Mouse (Mus musculus) lung, postnatal 0 days (tissue): ENCODE data around the gene Stxbp3. TPM values are rescaled to one million over a fixed set of nuclear protein-coding genes. Genes with fewer than 3 reads are reported as not detected.

ENCODE experiments used
- ATAC-seq: fragments of 200-750 bp; cut with Nextera tagmentation; 2 replicates; pipeline ENCODE4 v1.8.0; 2017; ENCODE audit warnings: moderate library complexity
- DNase-seq: peaks from one replicate; pipeline ENCODE4 v3.0.0-alpha.2; 2016; ENCODE audit warnings: low spot score
- H3K27ac ChIP-seq: fragments of 300-500 bp; sonication (generic); 2 replicates; pipeline ENCODE4 v1.5.1; 2014; ENCODE audit warnings: antibody characterized with exemption, mild to moderate bottlenecking, low read length, mixed read lengths
- H3K27me3 ChIP-seq: fragments of 300-500 bp; sonication (generic); replicated peaks from 2 replicates; pipeline ENCODE4 v1.6.1; 2014; ENCODE audit warnings: low read length, mixed read lengths; ENCODE audit not compliant: insufficient read depth
- H3K36me3 ChIP-seq: fragments of 300-500 bp; sonication (generic); 2 replicates; pipeline ENCODE4 v1.6.1; 2014; ENCODE audit warnings: low read length, mixed read lengths; ENCODE audit not compliant: insufficient read depth
- H3K4me1 ChIP-seq: fragments of 300-500 bp; sonication (generic); 2 replicates; pipeline ENCODE4 v1.6.1; 2014; ENCODE audit warnings: antibody characterized with exemption, low read depth, low read length, mixed read lengths; ENCODE audit not compliant: insufficient read depth
- H3K4me2 ChIP-seq: fragments of 300-500 bp; sonication (generic); replicated peaks from 2 replicates; pipeline ENCODE4 v1.6.1; 2014; ENCODE audit warnings: low read depth, mild to moderate bottlenecking, low read length, moderate library complexity, mixed read lengths
- H3K4me3 ChIP-seq: fragments of 300-500 bp; sonication (generic); 2 replicates; pipeline ENCODE4 v1.5.1; 2014; ENCODE audit warnings: low read depth, low read length
- H3K9ac ChIP-seq: fragments of 300-500 bp; sonication (generic); replicated peaks from 2 replicates; pipeline ENCODE4 v1.6.1; 2014; ENCODE audit warnings: low read depth, mild to moderate bottlenecking
- H3K9me3 ChIP-seq: fragments of 300-500 bp; sonication (generic); 2 replicates; pipeline ENCODE4 v1.6.1; 2016; ENCODE audit warnings: low read length, mixed read lengths
- CTCF ChIP-seq: IDR thresholded peaks from 2 replicates; pipeline ENCODE4 v1.5.1; 2016; ENCODE audit warnings: antibody characterized with exemption, mild to moderate bottlenecking
- EP300 ChIP-seq: IDR thresholded peaks from 2 replicates; pipeline ENCODE4 v1.6.1; 2016; ENCODE audit warnings: antibody characterized with exemption, mild to moderate bottlenecking, control low read depth
- WGBS: fragments of 180-500 bp; shearing (Covaris S2); extraction: QIAGEN DNeasy Blood & Tissue Kit; methylation state at CpG from one replicate; pipeline ENCODE4 v1.1.7; 2014; 5-methylcytosine and 5-hydroxymethylcytosine counted together
- polyA plus RNA-seq: library from polyadenylated mRNA; unstranded; fragments of >200 nt; fragmentation: Nextera tagmentation; extraction: Ambion mirVana; gene quantifications from 2 replicates; pipeline ENCODE4 v1.2.1, GENCODE M21; 2015

Gene Stxbp3
- polyA plus RNA-seq, 1 experiment from 2014 or later: 58.1 TPM

DNA sequence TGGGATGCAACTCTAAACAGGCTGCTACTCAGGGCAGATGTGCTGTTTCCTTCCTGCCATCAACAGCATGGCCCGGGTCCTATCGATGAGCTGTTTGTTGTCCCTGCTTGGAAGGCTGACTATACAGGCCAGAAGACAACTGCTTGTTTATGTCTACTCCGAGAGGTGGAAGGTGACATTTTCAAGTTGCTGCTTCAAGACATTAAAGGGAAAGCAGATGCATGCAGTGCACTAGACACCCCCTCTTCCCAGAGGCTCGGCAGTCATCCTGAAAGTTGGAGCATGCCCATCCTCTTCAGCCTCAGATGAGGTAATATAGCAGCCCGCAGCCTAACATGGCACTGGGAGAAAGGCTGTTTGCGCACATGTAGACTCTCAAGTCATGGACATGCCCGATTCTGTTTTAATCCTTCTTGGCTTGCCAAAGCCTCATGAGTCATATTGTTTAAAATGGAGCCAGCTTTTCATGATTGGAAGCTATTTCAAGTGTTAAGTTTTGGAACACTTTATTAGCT, 77.7 kb downstream of the Stxbp3 start:
- Histone ChIP-seq H3K4me3 (no peak overlapping the region), H3K4me2 (no peak overlapping the region), H3K27me3 (peaks cover 4% of the 10 kb centered on the region; the same call in 1 of the 2 replicates), H3K9ac (no peak overlapping the region), H3K9me3 (no peaks in the 10 kb centered on the region), H3K36me3 (no peaks in the 10 kb centered on the region), H3K27ac (no peak overlapping the region), H3K4me1 (peaks cover 14% of the 10 kb centered on the region)
- DNase-seq: peak; percentile 78
- WGBS: 42% methylated on average over 7 of the region's 7 CpGs
- TF ChIP-seq CTCF (no peak), EP300 (no peak)
- ATAC-seq: peak; percentile 81

DNA sequence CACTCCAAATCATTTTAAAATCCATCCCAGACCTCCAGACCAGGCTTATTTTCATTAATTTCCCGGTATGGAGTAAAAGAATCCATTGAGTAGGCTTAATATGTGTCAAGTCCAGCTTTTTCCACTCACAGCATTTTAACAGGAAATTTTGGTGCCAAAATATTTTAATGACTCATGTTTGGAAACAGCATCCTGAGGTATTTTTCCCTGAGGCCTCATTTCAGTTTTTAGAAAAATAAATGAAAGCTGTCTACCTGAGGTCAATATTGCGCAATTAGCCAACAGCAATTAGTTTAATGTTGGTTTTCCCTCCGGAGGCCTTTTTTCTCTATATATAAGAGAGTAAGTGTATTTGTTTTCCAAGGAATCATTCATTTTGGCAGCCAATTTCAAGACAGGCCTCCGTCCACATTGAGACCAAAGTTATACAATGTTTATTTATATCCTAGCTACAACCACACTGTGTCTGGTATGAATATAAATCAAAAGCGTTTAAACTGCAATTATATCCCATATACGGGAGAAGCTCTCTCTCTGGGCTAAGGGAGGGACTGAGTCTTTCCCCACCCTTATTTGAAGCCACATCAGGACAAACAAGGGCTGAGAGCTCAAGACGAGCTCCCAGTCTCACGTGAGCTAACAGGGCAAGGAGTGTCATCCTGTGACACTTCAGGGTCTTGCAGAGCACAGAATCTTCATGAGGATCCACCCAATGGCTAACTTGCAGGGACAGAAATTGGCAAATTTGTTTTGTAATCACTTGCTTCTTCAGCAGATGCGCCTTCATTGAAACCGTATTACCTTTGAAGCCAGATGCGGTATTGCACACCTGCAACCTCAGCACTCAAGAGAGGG, 80.5 kb downstream of the Stxbp3 start:
- peak; percentile 75 for DNase-seq
- no peak overlapping the region for H3K27ac ChIP-seq

DNA sequence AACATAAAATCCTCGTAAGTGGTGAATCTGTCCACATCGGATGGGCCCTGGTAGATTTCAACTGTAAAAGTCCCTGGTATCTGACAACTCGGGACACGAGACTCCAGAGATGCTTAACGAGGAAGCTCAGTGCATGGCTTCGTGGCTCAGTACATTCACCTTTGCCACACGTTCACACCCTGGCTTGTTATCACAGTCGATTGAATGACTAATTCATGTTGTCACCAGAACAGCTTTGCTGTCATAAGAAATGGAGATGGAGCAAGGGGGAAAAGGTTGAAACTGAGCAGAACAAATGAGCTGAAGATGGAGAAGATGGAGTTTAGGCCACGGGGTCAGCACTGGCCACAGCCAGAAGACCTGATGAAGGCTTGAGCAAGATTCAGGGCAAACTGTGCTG, 82.8 kb downstream of the Stxbp3 start:
- H3K9ac ChIP-seq: no peak overlapping the region
- no peak overlapping the region for H3K4me2 ChIP-seq
- WGBS: 75% methylated on average over 9 of the region's 9 CpGs
- H3K9me3 ChIP-seq: no peaks in the 10 kb centered on the region
- TF ChIP-seq CTCF (no peak), EP300 (no peak)
- no peak overlapping the region for H3K4me3 ChIP-seq
- 0 out of 2 replicates have a peak, but pooled peaks cover 4% of the 10 kb centered on the region for H3K27me3 ChIP-seq
- H3K36me3 ChIP-seq: no peaks in the 10 kb centered on the region
- DNase-seq: no peak
- ATAC-seq: no peak
- H3K27ac ChIP-seq: no peak overlapping the region
- no peaks in the 10 kb centered on the region for H3K4me1 ChIP-seq

More for the DNA sequence above, 80.5 kb downstream of the Stxbp3 start:
- peak; percentile 72 for ATAC-seq
- H3K4me2 ChIP-seq: no peak overlapping the region
- 0 out of 2 replicates have a peak, but pooled peaks cover 4% of the 10 kb centered on the region for H3K27me3 ChIP-seq
- H3K9ac ChIP-seq: no peak overlapping the region
- TF ChIP-seq EP300 (peak; percentile 60), CTCF (no peak)
- H3K4me3 ChIP-seq: no peak overlapping the region
- 52% methylated on average over 11 of the region's 11 CpGs for WGBS
- H3K9me3 ChIP-seq: no peaks in the 10 kb centered on the region
- H3K36me3 ChIP-seq: no peaks in the 10 kb centered on the region
- H3K4me1 ChIP-seq: peaks cover 10% of the 10 kb centered on the region

DNA sequence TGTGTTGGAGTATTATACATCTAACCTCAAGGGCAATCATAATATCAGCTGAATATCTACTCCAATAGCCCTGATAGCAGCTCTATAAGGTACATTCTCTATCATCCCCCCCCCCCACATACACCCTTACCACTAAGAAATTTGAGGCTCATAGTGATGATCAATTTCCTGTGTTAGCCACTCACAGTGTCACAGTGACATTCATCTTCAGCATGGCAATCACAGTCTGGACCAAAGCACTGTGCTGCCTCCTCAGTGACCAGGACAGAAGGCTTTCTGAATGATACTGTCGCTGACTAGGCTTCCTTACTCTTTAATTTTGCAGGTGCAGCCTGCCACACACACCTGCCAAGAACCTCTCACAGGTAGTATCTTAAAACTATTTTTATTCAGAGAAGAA, 84.2 kb downstream of the Stxbp3 start:
- 0 out of 2 replicates have a peak, but pooled peaks cover 4% of the 10 kb centered on the region for H3K27me3 ChIP-seq
- WGBS: 80% methylated on average over 1 of the region's 1 CpGs
- H3K36me3 ChIP-seq: no peaks in the 10 kb centered on the region
- H3K4me3 ChIP-seq: no peak overlapping the region
- H3K27ac ChIP-seq: no peak overlapping the region
- H3K4me2 ChIP-seq: no peak overlapping the region
- DNase-seq: no peak
- H3K4me1 ChIP-seq: no peaks in the 10 kb centered on the region
- H3K9ac ChIP-seq: no peak overlapping the region
- TF ChIP-seq EP300: no peak
- TF ChIP-seq CTCF: no peak
- ATAC-seq: no peak
- no peaks in the 10 kb centered on the region for H3K9me3 ChIP-seq

DNA sequence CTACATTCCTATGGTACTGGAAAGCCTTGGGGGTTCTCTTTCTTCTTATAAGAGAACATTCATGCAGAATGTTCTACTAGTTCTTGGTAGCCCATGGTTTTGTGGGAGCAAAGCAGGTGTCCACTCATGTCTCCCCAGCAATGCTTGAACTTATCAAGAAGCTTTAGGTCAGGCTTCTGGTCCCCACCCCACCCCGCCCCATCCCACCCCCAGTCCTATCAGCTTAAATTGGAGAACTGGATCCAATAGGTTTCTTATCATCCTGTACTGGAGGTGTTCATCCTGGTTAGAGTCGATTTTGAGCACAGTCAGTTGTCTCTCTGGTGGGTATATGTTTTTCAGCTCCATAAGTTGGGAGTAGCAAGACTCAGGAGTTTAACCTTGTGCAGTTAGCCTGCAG, 84.8 kb downstream of the Stxbp3 start:
- H3K27me3 ChIP-seq: 0 out of 2 replicates have a peak, but pooled peaks cover 4% of the 10 kb centered on the region
- no peak overlapping the region for H3K4me3 ChIP-seq
- TF ChIP-seq EP300: no peak
- no peak for TF ChIP-seq CTCF
- no peaks in the 10 kb centered on the region for H3K36me3 ChIP-seq
- DNase-seq (no peak), ATAC-seq (no peak)
- no peaks in the 10 kb centered on the region for H3K4me1 ChIP-seq
- no peak overlapping the region for H3K27ac ChIP-seq
- H3K9me3 ChIP-seq: no peaks in the 10 kb centered on the region
- 86% methylated on average over 2 of the region's 2 CpGs for WGBS
- no peak overlapping the region for H3K9ac ChIP-seq
- H3K4me2 ChIP-seq: no peak overlapping the region

DNA sequence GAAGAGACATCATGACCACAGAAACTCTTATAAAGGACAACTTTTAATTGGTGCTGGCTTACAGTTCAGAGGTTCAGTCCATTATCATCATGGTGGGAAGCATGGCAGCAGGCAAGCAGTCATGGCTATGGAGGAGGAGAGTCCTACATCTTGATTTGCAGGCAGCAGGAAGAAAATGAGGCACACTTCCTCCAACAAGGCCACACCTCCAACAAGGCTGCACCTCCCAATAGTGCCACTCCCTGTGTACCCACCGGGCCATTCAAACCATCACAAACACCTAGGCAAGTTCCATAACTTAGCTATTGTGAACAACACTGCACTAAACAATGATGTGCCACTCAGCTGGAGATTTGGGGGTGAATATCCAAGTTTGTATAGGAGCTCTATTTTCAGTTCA, 85.8 kb downstream of the Stxbp3 start:
- TF ChIP-seq EP300: no peak
- no peak for TF ChIP-seq CTCF
- Histone ChIP-seq H3K4me2 (no peak overlapping the region), H3K27me3 (0 out of 2 replicates have a peak, but pooled peaks cover 4% of the 10 kb centered on the region), H3K4me1 (no peaks in the 10 kb centered on the region), H3K9me3 (no peaks in the 10 kb centered on the region), H3K9ac (no peak overlapping the region), H3K27ac (no peak overlapping the region), H3K36me3 (no peaks in the 10 kb centered on the region), H3K4me3 (no peak overlapping the region)
- no peak for ATAC-seq
- no peak for DNase-seq
- WGBS: 78% methylated on average over 1 of the region's 1 CpGs
